Mouse (Mus musculus) cerebellum, postnatal 14 days (tissue): ENCODE data around the gene Alkbh8.
A peak's percentile ranks its signal among the peaks of the same experiment; 100 is the strongest.
"Not testable (repeated sequence)": the region's sequence is repeated elsewhere in the genome, so short reads cannot be mapped to it uniquely, and the experiment has no call there.

ENCODE experiments used
- DNase-seq, 2 experiments: peaks; one replicate each; pipeline ENCODE4 v3.0.0; 2021; ENCODE audit warnings: mixed read lengths in 2 of 2

Alkbh8 gene

GRCm38 (mm10) chr9:3334962-3335767 is at the start of gene Alkbh8:
Gene Alkbh8 (plus strand): TSS chr9:3335140.
- DNase-seq: peak; percentile 82 to 83

- no peak for DNase-seq
Measured at GRCm38 (mm10) chr9:3309292-3309836, 25.6 kb upstream of the Alkbh8 start.

GRCm38 (mm10) chr9:3310016-3310415 is 24.9 kb upstream of the Alkbh8 start:
- DNase-seq: no peak

- not testable (repeated sequence) for DNase-seq
Measured at GRCm38 (mm10) chr9:3327342-3328053, 7.4 kb upstream of the Alkbh8 start.

GRCm38 (mm10) chr9:3328054-3328595 is 6.8 kb upstream of the Alkbh8 start:
- DNase-seq: no peak

- DNase-seq: no peak
Measured at GRCm38 (mm10) chr9:3330319-3330718, 4.6 kb upstream of the Alkbh8 start.

- DNase-seq: no peak
Measured at GRCm38 (mm10) chr9:3330737-3331384, 4.1 kb upstream of the Alkbh8 start.

GRCm38 (mm10) chr9:3336661-3337060 is 1.7 kb downstream of the Alkbh8 start:
- DNase-seq: no peak

GRCm38 (mm10) chr9:3345136-3345535 is 10.2 kb downstream of the Alkbh8 start:
- DNase-seq: no peak

GRCm38 (mm10) chr9:3345967-3346366 is 11.0 kb downstream of the Alkbh8 start:
- DNase-seq: no peak

- no peak for DNase-seq
Measured at GRCm38 (mm10) chr9:3350056-3350455, 15.1 kb downstream of the Alkbh8 start.

GRCm38 (mm10) chr9:3376323-3376722 is 41.4 kb downstream of the Alkbh8 start:
- DNase-seq: not testable (repeated sequence)

GRCm38 (mm10) chr9:3403251-3404208 is 68.6 kb downstream of the Alkbh8 start, which contains the start of gene Cwf19l2:
Gene Cwf19l2 (plus strand): TSS chr9:3403592.
- peak; percentile 84 to 88 for DNase-seq

- peak; percentile 11 to 37 for DNase-seq
Measured at GRCm38 (mm10) chr9:3404372-3404771, 69.4 kb downstream of the Alkbh8 start.

GRCm38 (mm10) chr9:3439555-3440300 is 104.8 kb downstream of the Alkbh8 start:
- DNase-seq: not testable (repeated sequence)
